Mouse (Mus musculus) cerebellum, adult 2 months (tissue): ENCODE data around the gene Idh3a. TPM values are rescaled to one million over a fixed set of nuclear protein-coding genes. Genes with fewer than 3 reads are reported as not detected.
A peak's percentile ranks its signal among the peaks of the same experiment; 100 is the strongest.

ENCODE experiments used
- DNase-seq, 2 experiments: peaks; one replicate each; pipeline ENCODE4 v3.0.0; 2021
- H3K27ac ChIP-seq: fragments of 200-500 bp; 2 replicates; pipeline ENCODE4 v1.5.1; 2012; ENCODE audit warnings: low read length, control low read depth, inconsistent platforms; ENCODE audit not compliant: insufficient read depth
- H3K27me3 ChIP-seq: fragments of 200-500 bp; 2 replicates; pipeline ENCODE4 v1.6.1; 2012; ENCODE audit warnings: inconsistent platforms, mild to moderate bottlenecking, low read length, moderate library complexity; ENCODE audit not compliant: control insufficient read depth, insufficient read depth
- H3K4me1 ChIP-seq: fragments of 200-500 bp; 2 replicates; pipeline ENCODE4 v1.6.1; 2011; ENCODE audit warnings: low read length; ENCODE audit not compliant: control insufficient read depth, insufficient read depth
- H3K4me3 ChIP-seq: fragments of 200-500 bp; replicated peaks from 2 replicates; pipeline ENCODE3; 2011; ENCODE audit warnings: mild to moderate bottlenecking, low read depth, low read length, control low read depth; ENCODE audit not compliant: insufficient read depth
- CTCF ChIP-seq: fragments of 200-500 bp; IDR thresholded peaks from 2 replicates; pipeline ENCODE4 v1.5.1; 2011; ENCODE audit warnings: low read depth, mild to moderate bottlenecking, control low read depth, low read length, moderate library complexity, borderline replicate concordance; ENCODE audit not compliant: insufficient read depth
- POLR2A ChIP-seq: fragments of 200-500 bp; IDR thresholded peaks from 2 replicates; pipeline ENCODE4 v1.6.1; 2011; ENCODE audit warnings: low read length, control low read depth, borderline replicate concordance; ENCODE audit not compliant: insufficient read depth
- WGBS: fragments of 180-500 bp; shearing (Covaris S2); methylation state at CpG from one replicate; pipeline ENCODE4 v1.1.7; 2018; 5-methylcytosine and 5-hydroxymethylcytosine counted together
- polyA plus RNA-seq: library from polyadenylated mRNA; depleted of rRNA; stranded (reverse); fragments of >200 nt; gene quantifications from 2 replicates; pipeline ENCODE4 v1.2.3, GENCODE M21; 2012; rRNA removed

Idh3a gene
- 209 and 211 TPM in 2 replicates for polyA plus RNA-seq

- under 1% methylated on average over 72 of the region's 73 CpGs for WGBS
- TF ChIP-seq CTCF (no peak), POLR2A (peak; percentile 91)
- no peaks in the 10 kb centered on the region for H3K27me3 ChIP-seq
- peak within 1 kb of the TSS; percentile 58 for H3K4me3 ChIP-seq
- DNase-seq: peak; percentile 93 to 96
- H3K27ac ChIP-seq: peak within 1 kb of the TSS; percentile 15
- H3K4me1 ChIP-seq: peaks cover 12% of the 10 kb centered on the region
Observed at GRCm38 (mm10) chr9:54586199-54587061, at the start of gene Idh3a. Idh3a (plus strand) TSS chr9:54586334.

GRCm38 (mm10) chr9:54537030-54537429, 49.1 kb upstream of the Idh3a start:
- H3K27me3 ChIP-seq: no peaks in the 10 kb centered on the region
- H3K27ac ChIP-seq: no peak overlapping the region
- H3K4me1 ChIP-seq: peaks cover 11% of the 10 kb centered on the region
- no peak for TF ChIP-seq CTCF
- TF ChIP-seq POLR2A: no peak
- DNase-seq: no peak
- 40% methylated on average over 4 of the region's 4 CpGs for WGBS
- H3K4me3 ChIP-seq: no peak overlapping the region

- TF ChIP-seq CTCF (no peak), POLR2A (no peak)
- WGBS: 81% methylated on average over 3 of the region's 3 CpGs
- no peak for DNase-seq
- no peak overlapping the region for H3K4me3 ChIP-seq
- H3K27me3 ChIP-seq: no peaks in the 10 kb centered on the region
- peaks cover 11% of the 10 kb centered on the region for H3K4me1 ChIP-seq
- H3K27ac ChIP-seq: no peak overlapping the region
Observed at GRCm38 (mm10) chr9:54537480-54537879, 48.7 kb upstream of the Idh3a start.

GRCm38 (mm10) chr9:54538244-54538643, 47.9 kb upstream of the Idh3a start:
- no peak for DNase-seq
- H3K4me3 ChIP-seq: no peak overlapping the region
- H3K27me3 ChIP-seq: no peaks in the 10 kb centered on the region
- peaks cover 7% of the 10 kb centered on the region for H3K4me1 ChIP-seq
- no peak for TF ChIP-seq CTCF
- no peak for TF ChIP-seq POLR2A
- over 99% methylated on average over 3 of the region's 3 CpGs for WGBS
- H3K27ac ChIP-seq: no peak overlapping the region

- Histone ChIP-seq H3K4me1 (peaks cover 7% of the 10 kb centered on the region), H3K27ac (no peak within 1 kb of the TSS), H3K4me3 (no peak within 1 kb of the TSS), H3K27me3 (no peaks in the 10 kb centered on the region)
- DNase-seq: no peak
- 95% methylated on average over 14 of the region's 14 CpGs for WGBS
- TF ChIP-seq CTCF (no peak), POLR2A (no peak)
Observed at GRCm38 (mm10) chr9:54538684-54539083, 47.5 kb upstream of the Idh3a start, which contains the start of gene Sh2d7. Sh2d7 (plus strand) TSS chr9:54538984.

GRCm38 (mm10) chr9:54540801-54541200, 45.3 kb upstream of the Idh3a start:
- TF ChIP-seq POLR2A (no peak), CTCF (no peak)

GRCm38 (mm10) chr9:54544212-54544953, 41.8 kb upstream of the Idh3a start:
- WGBS: 93% methylated on average over 9 of the region's 9 CpGs
- H3K4me1 ChIP-seq: no peaks in the 10 kb centered on the region
- TF ChIP-seq POLR2A: no peak
- no peak for TF ChIP-seq CTCF
- DNase-seq: no peak
- H3K27me3 ChIP-seq: no peaks in the 10 kb centered on the region
- no peak overlapping the region for H3K27ac ChIP-seq
- no peak overlapping the region for H3K4me3 ChIP-seq

More at GRCm38 (mm10) chr9:54540801-54541200, 45.3 kb upstream of the Idh3a start:
- H3K27ac ChIP-seq: no peak overlapping the region
- DNase-seq: no peak
- no peak overlapping the region for H3K4me3 ChIP-seq
- WGBS: 44% methylated on average over 5 of the region's 5 CpGs
- no peaks in the 10 kb centered on the region for H3K4me1 ChIP-seq
- H3K27me3 ChIP-seq: no peaks in the 10 kb centered on the region

- TF ChIP-seq CTCF (no peak), POLR2A (no peak)
- Histone ChIP-seq H3K4me3 (no peak overlapping the region), H3K4me1 (no peaks in the 10 kb centered on the region), H3K27ac (no peak overlapping the region), H3K27me3 (no peaks in the 10 kb centered on the region)
- no peak for DNase-seq
- 93% methylated on average over 4 of the region's 4 CpGs for WGBS
Observed at GRCm38 (mm10) chr9:54544954-54545315, 41.2 kb upstream of the Idh3a start.
